Mouse (Mus musculus): ENCODE results near the gene Ephx3.

DNA sequence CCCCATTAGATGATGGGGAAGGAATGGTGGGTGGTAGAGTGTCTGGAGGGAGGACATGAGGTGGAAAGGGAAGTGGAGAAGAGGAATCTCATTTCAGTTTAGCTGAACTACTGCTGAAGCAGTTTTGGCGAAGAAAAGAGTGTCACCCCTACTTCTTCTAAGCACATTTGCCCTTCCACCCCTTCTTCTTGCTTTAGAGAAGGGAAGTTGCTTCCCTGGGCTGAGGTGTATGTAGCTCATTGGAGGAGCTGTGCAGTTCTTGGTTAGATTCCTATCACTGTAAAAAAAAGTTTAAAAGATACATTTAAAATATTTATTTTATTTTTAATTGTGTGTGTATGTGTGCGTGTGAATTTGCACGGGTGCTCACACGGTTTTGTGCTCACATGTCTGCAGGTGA is 12.4 kb downstream of the Ephx3 start:
- TF ChIP-seq TAL1 (IDR thresholded peaks at IDR 0.05; ENCODE audit: low read length) = no peak
- TF ChIP-seq GATA1 (IDR thresholded peaks at IDR 0.05; ENCODE audit: low read length) = no peak
